Mouse (Mus musculus): ENCODE data around the gene Grcc10. TPM values are rescaled to one million over a fixed set of nuclear protein-coding genes. Genes with fewer than 3 reads are reported as not detected.
A peak's percentile ranks its signal among the peaks of the same experiment; 100 is the strongest.

The Grcc10 gene
- polyA plus RNA-seq, 1 experiment from 2014 or later: 511 TPM

- Histone ChIP-seq H3K4me1 (replicated peaks) (peaks cover 9% of the 10 kb centered on the region; the same call in 1 of the 2 replicates), H3K4me3 (replicated peaks) (no peak overlapping the region), H3K4me2 (no peak overlapping the region), H3K27ac (no peak overlapping the region), H3K36me3 (no peaks in the 10 kb centered on the region), H3K9ac (replicated peaks) (no peak overlapping the region), H3K9me3 (no peaks in the 10 kb centered on the region), H3K27me3 (no peaks in the 10 kb centered on the region)
- ATAC-seq (ENCODE audit: insufficient number of reproducible peaks, insufficient read depth, low FRiP score, low TSS enrichment, low read depth): no peak
- WGBS: 90% methylated on average over 10 of the region's 10 CpGs
Measured at GRCm38 (mm10) chr6:124728621-124729020, 12.6 kb downstream of the Grcc10 start.

GRCm38 (mm10) chr6:124724472-124724871 is 16.7 kb downstream of the Grcc10 start:
- no peak for ATAC-seq (ENCODE audit: insufficient number of reproducible peaks, insufficient read depth, low FRiP score, low TSS enrichment, low read depth)
- H3K4me3 ChIP-seq (replicated peaks): no peak overlapping the region
- H3K4me1 ChIP-seq (replicated peaks): no peaks in the 10 kb centered on the region
- H3K27me3 ChIP-seq: no peaks in the 10 kb centered on the region
- 86% methylated on average over 10 of the region's 10 CpGs for WGBS
- H3K4me2 ChIP-seq: no peak overlapping the region
- H3K36me3 ChIP-seq: no peaks in the 10 kb centered on the region
- no peak overlapping the region for H3K9ac ChIP-seq (replicated peaks)
- H3K27ac ChIP-seq: no peak overlapping the region
- no peaks in the 10 kb centered on the region for H3K9me3 ChIP-seq

GRCm38 (mm10) chr6:124723541-124723940 is 17.6 kb downstream of the Grcc10 start:
- H3K4me3 ChIP-seq (replicated peaks): no peak overlapping the region
- WGBS: 72% methylated on average over 8 of the region's 8 CpGs
- no peak for ATAC-seq (ENCODE audit: insufficient number of reproducible peaks, insufficient read depth, low FRiP score, low TSS enrichment, low read depth)

GRCm38 (mm10) chr6:124722876-124723473 is 18.2 kb downstream of the Grcc10 start:
- Histone ChIP-seq H3K4me1 (replicated peaks) (no peaks in the 10 kb centered on the region), H3K36me3 (no peaks in the 10 kb centered on the region), H3K27me3 (no peaks in the 10 kb centered on the region), H3K4me2 (no peak overlapping the region), H3K9me3 (no peaks in the 10 kb centered on the region), H3K27ac (no peak overlapping the region), H3K9ac (replicated peaks) (no peak overlapping the region), H3K4me3 (replicated peaks) (no peak overlapping the region)
- no peak for ATAC-seq (ENCODE audit: insufficient number of reproducible peaks, insufficient read depth, low FRiP score, low TSS enrichment, low read depth)
- 88% methylated on average over 6 of the region's 6 CpGs for WGBS

More at GRCm38 (mm10) chr6:124723541-124723940, 17.6 kb downstream of the Grcc10 start:
- H3K4me1 ChIP-seq (replicated peaks): no peaks in the 10 kb centered on the region
- no peak overlapping the region for H3K9ac ChIP-seq (replicated peaks)
- no peaks in the 10 kb centered on the region for H3K9me3 ChIP-seq
- H3K27ac ChIP-seq: no peak overlapping the region
- no peak overlapping the region for H3K4me2 ChIP-seq
- no peaks in the 10 kb centered on the region for H3K27me3 ChIP-seq
- H3K36me3 ChIP-seq: no peaks in the 10 kb centered on the region

- WGBS: 78% methylated on average over 11 of the region's 11 CpGs
- no peak overlapping the region for H3K4me3 ChIP-seq (replicated peaks)
- H3K27me3 ChIP-seq: no peaks in the 10 kb centered on the region
- no peaks in the 10 kb centered on the region for H3K9me3 ChIP-seq
- no peak overlapping the region for H3K4me2 ChIP-seq
- H3K4me1 ChIP-seq (replicated peaks): no peaks in the 10 kb centered on the region
- no peak overlapping the region for H3K27ac ChIP-seq
- peak overlapping the region; percentile 27; the same call in 1 of the 2 replicates for H3K9ac ChIP-seq (replicated peaks)
- no peak for ATAC-seq (ENCODE audit: insufficient number of reproducible peaks, insufficient read depth, low FRiP score, low TSS enrichment, low read depth)
- H3K36me3 ChIP-seq: peaks cover 19% of the 10 kb centered on the region
Measured at GRCm38 (mm10) chr6:124720904-124721303, 20.3 kb downstream of the Grcc10 start.

GRCm38 (mm10) chr6:124719354-124719978 is 21.7 kb downstream of the Grcc10 start:
- 64% methylated on average over 7 of the region's 7 CpGs for WGBS
- Histone ChIP-seq H3K27ac (0 out of 2 replicates have a peak overlapping the region, but pooled peaks have one; percentile 12), H3K4me3 (replicated peaks) (peak overlapping the region; percentile 19; the same call in 1 of the 2 replicates), H3K4me2 (no peak overlapping the region; the same call in 1 of the 2 replicates), H3K9me3 (no peaks in the 10 kb centered on the region), H3K4me1 (replicated peaks) (no peaks in the 10 kb centered on the region), H3K27me3 (no peaks in the 10 kb centered on the region), H3K9ac (replicated peaks) (0 out of 2 replicates have a peak overlapping the region, but pooled peaks have one; percentile 40), H3K36me3 (peaks cover 34% of the 10 kb centered on the region)
- no peak for ATAC-seq (ENCODE audit: insufficient number of reproducible peaks, insufficient read depth, low FRiP score, low TSS enrichment, low read depth)

GRCm38 (mm10) chr6:124718703-124719102 is 22.5 kb downstream of the Grcc10 start:
- no peaks in the 10 kb centered on the region for H3K27me3 ChIP-seq
- WGBS: 62% methylated on average over 15 of the region's 16 CpGs
- H3K4me1 ChIP-seq (replicated peaks): peaks cover 5% of the 10 kb centered on the region
- H3K4me3 ChIP-seq (replicated peaks): peak overlapping the region; percentile 19
- H3K27ac ChIP-seq: 0 out of 2 replicates have a peak overlapping the region, but pooled peaks have one; percentile 12
- peaks cover 41% of the 10 kb centered on the region for H3K36me3 ChIP-seq
- H3K9ac ChIP-seq (replicated peaks): 0 out of 2 replicates have a peak overlapping the region, but pooled peaks have one; percentile 40
- no peak overlapping the region for H3K4me2 ChIP-seq
- no peak for ATAC-seq (ENCODE audit: insufficient number of reproducible peaks, insufficient read depth, low FRiP score, low TSS enrichment, low read depth)
- H3K9me3 ChIP-seq: no peaks in the 10 kb centered on the region

- Histone ChIP-seq H3K4me2 (peak overlapping the region; percentile 20; the same call in 1 of the 2 replicates), H3K27ac (no peak overlapping the region), H3K9ac (replicated peaks) (no peak overlapping the region)
Measured at GRCm38 (mm10) chr6:124717968-124718367, 23.2 kb downstream of the Grcc10 start.

GRCm38 (mm10) chr6:124716864-124717490 is 24.2 kb downstream of the Grcc10 start:
- Histone ChIP-seq H3K4me2 (no peak overlapping the region), H3K4me1 (replicated peaks) (peaks cover 15% of the 10 kb centered on the region), H3K9ac (replicated peaks) (no peak overlapping the region), H3K27ac (no peak overlapping the region), H3K36me3 (peaks cover 45% of the 10 kb centered on the region), H3K9me3 (no peaks in the 10 kb centered on the region), H3K27me3 (no peaks in the 10 kb centered on the region), H3K4me3 (replicated peaks) (no peak overlapping the region)
- WGBS: 72% methylated on average over 20 of the region's 20 CpGs
- no peak for ATAC-seq (ENCODE audit: insufficient number of reproducible peaks, insufficient read depth, low FRiP score, low TSS enrichment, low read depth)

More at GRCm38 (mm10) chr6:124717968-124718367, 23.2 kb downstream of the Grcc10 start:
- H3K4me1 ChIP-seq (replicated peaks): peaks cover 12% of the 10 kb centered on the region
- H3K9me3 ChIP-seq: no peaks in the 10 kb centered on the region
- peak overlapping the region; percentile 19 for H3K4me3 ChIP-seq (replicated peaks)
- WGBS: 78% methylated on average over 13 of the region's 13 CpGs
- no peak for ATAC-seq (ENCODE audit: insufficient number of reproducible peaks, insufficient read depth, low FRiP score, low TSS enrichment, low read depth)
- H3K36me3 ChIP-seq: peaks cover 45% of the 10 kb centered on the region
- H3K27me3 ChIP-seq: no peaks in the 10 kb centered on the region

GRCm38 (mm10) chr6:124712918-124713317 is 28.3 kb downstream of the Grcc10 start:
- H3K36me3 ChIP-seq: peaks cover 61% of the 10 kb centered on the region
- ATAC-seq (ENCODE audit: insufficient number of reproducible peaks, insufficient read depth, low FRiP score, low TSS enrichment, low read depth): no peak
- H3K4me1 ChIP-seq (replicated peaks): peaks cover 32% of the 10 kb centered on the region

More at GRCm38 (mm10) chr6:124712918-124713317, 28.3 kb downstream of the Grcc10 start:
- Histone ChIP-seq H3K4me2 (peak overlapping the region; percentile 96), H3K9ac (replicated peaks) (peak overlapping the region; percentile 92), H3K27ac (peak overlapping the region; percentile 85; the same call in 1 of the 2 replicates), H3K4me3 (replicated peaks) (peak overlapping the region; percentile 95), H3K27me3 (no peaks in the 10 kb centered on the region), H3K9me3 (no peaks in the 10 kb centered on the region)
- 14% methylated on average over 11 of the region's 11 CpGs for WGBS

All from limb, embryonic 12.5 days (tissue).